Mouse (Mus musculus) lung, adult 2 months (tissue): Measurements from ENCODE around the gene Prickle3.

Source experiments
- CTCF ChIP-seq: fragments of 200-500 bp; IDR thresholded peaks from 2 replicates; pipeline ENCODE4 v1.5.1; 2011; ENCODE audit warnings: mild to moderate bottlenecking, low read length, control low read depth; ENCODE audit not compliant: insufficient read depth
- POLR2A ChIP-seq: fragments of 200-500 bp; IDR thresholded peaks from 2 replicates; pipeline ENCODE4 v1.6.1; 2011; ENCODE audit warnings: low read depth, mild to moderate bottlenecking, control low read depth, low read length, borderline replicate concordance; ENCODE audit errors: extremely low read depth

- TF ChIP-seq CTCF (no peak), POLR2A (no peak)
Observed at GRCm38 (mm10) chrX:7610035-7610434, 47.0 kb upstream of the Prickle3 start.
